Mouse (Mus musculus): ENCODE measurements around the gene Srp9. TPM values are rescaled to one million over a fixed set of nuclear protein-coding genes. Genes with fewer than 3 reads are reported as not detected.

Gene Srp9
- total and polyA plus RNA-seq, 3 experiments, result 29.4 to 47.6 (median 40.5) TPM

- WGBS, result 3% methylated on average over 6 of the region's 6 CpGs
Measured at GRCm38 (mm10) chr1:182140370-182140769, 15.8 kb downstream of the Srp9 start.

GRCm38 (mm10) chr1:182142725-182143124 is 18.2 kb downstream of the Srp9 start:
- H3K27ac ChIP-seq, result no peak overlapping the region
- H3K9ac ChIP-seq (ENCODE audit: low read depth, low read length), result no peak overlapping the region
- no peaks in the 10 kb centered on the region for H3K79me2 ChIP-seq (replicated peaks; ENCODE audit: control insufficient read depth, insufficient read depth, low read length)
- H3K4me1 ChIP-seq (ENCODE audit: control insufficient read depth, insufficient read depth, low read length), result no peaks in the 10 kb centered on the region
- no peaks in the 10 kb centered on the region for H3K36me3 ChIP-seq (ENCODE audit: control insufficient read depth, insufficient read depth, low read length)
- no peak for TF ChIP-seq EP300 (IDR thresholded peaks at IDR 0.05; ENCODE audit: insufficient read depth, low read depth, low read length)
- no peak for TF ChIP-seq POLR2A (IDR thresholded peaks at IDR 0.05; ENCODE audit: insufficient read depth, low read depth, low read length)
- no peak for TF ChIP-seq CTCF (IDR thresholded peaks at IDR 0.05)
- no peak for DNase-seq
- H3K27me3 ChIP-seq (ENCODE audit: control insufficient read depth, insufficient read depth, low read length), result no peaks in the 10 kb centered on the region
- intact Hi-C loops (cut with DNase I), result no loop called here
- WGBS, result 91% methylated on average over 13 of the region's 13 CpGs
- H3K4me3 ChIP-seq, result no peak overlapping the region

More at GRCm38 (mm10) chr1:182140370-182140769, 15.8 kb downstream of the Srp9 start:
- TF ChIP-seq EP300 (IDR thresholded peaks at IDR 0.05; ENCODE audit: insufficient read depth, low read depth, low read length), result no peak
- intact Hi-C loops (cut with DNase I), result loop anchor here (1.0 kb wide), 1 partner anchor 252 kb away; no protein-coding TSS in a partner anchor
- DNase-seq, result peak; percentile 72 to 81
- Histone ChIP-seq H3K9ac (ENCODE audit: low read depth, low read length) (no peak overlapping the region), H3K4me3 (no peak overlapping the region), H3K27me3 (ENCODE audit: control insufficient read depth, insufficient read depth, low read length) (no peaks in the 10 kb centered on the region), H3K79me2 (replicated peaks; ENCODE audit: control insufficient read depth, insufficient read depth, low read length) (no peaks in the 10 kb centered on the region), H3K36me3 (ENCODE audit: control insufficient read depth, insufficient read depth, low read length) (no peaks in the 10 kb centered on the region), H3K4me1 (ENCODE audit: control insufficient read depth, insufficient read depth, low read length) (no peaks in the 10 kb centered on the region), H3K27ac (no peak overlapping the region)

- intact Hi-C loops (cut with DNase I), result no loop called here
- H3K79me2 ChIP-seq (replicated peaks; ENCODE audit: control insufficient read depth, insufficient read depth, low read length), result no peaks in the 10 kb centered on the region
- no peaks in the 10 kb centered on the region for H3K4me1 ChIP-seq (ENCODE audit: control insufficient read depth, insufficient read depth, low read length)
- TF ChIP-seq POLR2A (IDR thresholded peaks at IDR 0.05; ENCODE audit: insufficient read depth, low read depth, low read length) (no peak), CTCF (IDR thresholded peaks at IDR 0.05) (peak; percentile 42)
- no peak overlapping the region for H3K27ac ChIP-seq
- H3K27me3 ChIP-seq (ENCODE audit: control insufficient read depth, insufficient read depth, low read length), result no peaks in the 10 kb centered on the region
- H3K4me3 ChIP-seq, result no peak overlapping the region
- no peaks in the 10 kb centered on the region for H3K36me3 ChIP-seq (ENCODE audit: control insufficient read depth, insufficient read depth, low read length)
- no peak for DNase-seq
- no peak overlapping the region for H3K9ac ChIP-seq (ENCODE audit: low read depth, low read length)
- WGBS, result 54% methylated on average over 8 of the region's 8 CpGs
Measured at GRCm38 (mm10) chr1:182143288-182143687, 18.8 kb downstream of the Srp9 start.

GRCm38 (mm10) chr1:182145546-182145945 is 21.0 kb downstream of the Srp9 start:
- Histone ChIP-seq H3K79me2 (replicated peaks; ENCODE audit: control insufficient read depth, insufficient read depth, low read length) (no peaks in the 10 kb centered on the region), H3K27ac (no peak overlapping the region), H3K4me3 (no peak overlapping the region), H3K36me3 (ENCODE audit: control insufficient read depth, insufficient read depth, low read length) (no peaks in the 10 kb centered on the region), H3K9ac (ENCODE audit: low read depth, low read length) (no peak overlapping the region), H3K27me3 (ENCODE audit: control insufficient read depth, insufficient read depth, low read length) (no peaks in the 10 kb centered on the region), H3K4me1 (ENCODE audit: control insufficient read depth, insufficient read depth, low read length) (no peaks in the 10 kb centered on the region)
- 65% methylated on average over 5 of the region's 5 CpGs for WGBS
- intact Hi-C loops (cut with DNase I), result no loop called here
- no peak for TF ChIP-seq POLR2A (IDR thresholded peaks at IDR 0.05; ENCODE audit: insufficient read depth, low read depth, low read length)
- TF ChIP-seq CTCF (IDR thresholded peaks at IDR 0.05), result no peak
- TF ChIP-seq EP300 (IDR thresholded peaks at IDR 0.05; ENCODE audit: insufficient read depth, low read depth, low read length), result no peak
- no peak for DNase-seq

- no peaks in the 10 kb centered on the region for H3K36me3 ChIP-seq (ENCODE audit: control insufficient read depth, insufficient read depth, low read length)
- H3K27me3 ChIP-seq (ENCODE audit: control insufficient read depth, insufficient read depth, low read length), result no peaks in the 10 kb centered on the region
- H3K4me3 ChIP-seq, result no peak overlapping the region
- 17% methylated on average over 7 of the region's 7 CpGs for WGBS
- H3K27ac ChIP-seq, result peak overlapping the region; percentile 23; the same call in 1 of the 2 replicates
- no peaks in the 10 kb centered on the region for H3K4me1 ChIP-seq (ENCODE audit: control insufficient read depth, insufficient read depth, low read length)
- intact Hi-C loops (cut with DNase I), result no loop called here
- H3K79me2 ChIP-seq (replicated peaks; ENCODE audit: control insufficient read depth, insufficient read depth, low read length), result no peaks in the 10 kb centered on the region
- H3K9ac ChIP-seq (ENCODE audit: low read depth, low read length), result no peak overlapping the region
- no peak for DNase-seq
- TF ChIP-seq CTCF (IDR thresholded peaks at IDR 0.05) (no peak), EP300 (IDR thresholded peaks at IDR 0.05; ENCODE audit: insufficient read depth, low read depth, low read length) (no peak), POLR2A (IDR thresholded peaks at IDR 0.05; ENCODE audit: insufficient read depth, low read depth, low read length) (no peak)
Measured at GRCm38 (mm10) chr1:182148864-182149514, 24.5 kb downstream of the Srp9 start.

GRCm38 (mm10) chr1:182149966-182150365 is 25.4 kb downstream of the Srp9 start:
- TF ChIP-seq EP300 (IDR thresholded peaks at IDR 0.05; ENCODE audit: insufficient read depth, low read depth, low read length) (no peak), CTCF (IDR thresholded peaks at IDR 0.05) (peak; percentile 58)
- no peak overlapping the region for H3K27ac ChIP-seq
- H3K79me2 ChIP-seq (replicated peaks; ENCODE audit: control insufficient read depth, insufficient read depth, low read length), result no peaks in the 10 kb centered on the region
- WGBS, result 97% methylated on average over 2 of the region's 2 CpGs
- H3K4me3 ChIP-seq, result no peak overlapping the region
- no peak overlapping the region for H3K9ac ChIP-seq (ENCODE audit: low read depth, low read length)
- DNase-seq, result no peak
- H3K27me3 ChIP-seq (ENCODE audit: control insufficient read depth, insufficient read depth, low read length), result no peaks in the 10 kb centered on the region
- intact Hi-C loops (cut with DNase I), result no loop called here
- H3K36me3 ChIP-seq (ENCODE audit: control insufficient read depth, insufficient read depth, low read length), result no peaks in the 10 kb centered on the region
- no peaks in the 10 kb centered on the region for H3K4me1 ChIP-seq (ENCODE audit: control insufficient read depth, insufficient read depth, low read length)

Measured in heart, adult 2 months (tissue).